Mouse (Mus musculus) forebrain, embryonic 12.5 days (tissue): ENCODE data around the gene Cux1. TPM values are rescaled to one million over a fixed set of nuclear protein-coding genes. Genes with fewer than 3 reads are reported as not detected.
"Not testable (repeated sequence)": the region's sequence is repeated elsewhere in the genome, so short reads cannot be mapped to it uniquely, and the experiment has no call there.

Source experiments
- ATAC-seq: fragments of 200-750 bp; cut with Nextera tagmentation; 2 replicates; pipeline ENCODE4 v1.8.0; 2017; ENCODE audit warnings: moderate TSS enrichment; ENCODE audit not compliant: low FRiP score
- H3K27ac ChIP-seq: fragments of 300-500 bp; sonication (generic); 2 replicates; pipeline ENCODE4 v1.5.1; 2016; ENCODE audit warnings: mild to moderate bottlenecking
- H3K27me3 ChIP-seq: fragments of 300-500 bp; sonication (generic); 2 replicates; pipeline ENCODE4 v1.6.1; 2016; ENCODE audit warnings: mild to moderate bottlenecking
- H3K36me3 ChIP-seq: fragments of 300-500 bp; sonication (generic); replicated peaks from 2 replicates; pipeline ENCODE4 v1.6.1; 2016; ENCODE audit warnings: mild to moderate bottlenecking
- H3K4me1 ChIP-seq: fragments of 300-500 bp; sonication (generic); 2 replicates; pipeline ENCODE4 v1.6.1; 2016
- H3K4me2 ChIP-seq: fragments of 300-500 bp; sonication (generic); 2 replicates; pipeline ENCODE4 v1.6.1; 2016; ENCODE audit warnings: mild to moderate bottlenecking, moderate library complexity
- H3K4me3 ChIP-seq: fragments of 300-500 bp; sonication (generic); replicated peaks from 2 replicates; pipeline ENCODE4 v1.5.1; 2016; ENCODE audit warnings: mild to moderate bottlenecking
- H3K9ac ChIP-seq: fragments of 300-500 bp; sonication (generic); 2 replicates; pipeline ENCODE4 v1.6.1; 2016; ENCODE audit warnings: mild to moderate bottlenecking
- H3K9me3 ChIP-seq: fragments of 300-500 bp; sonication (generic); 2 replicates; pipeline ENCODE4 v1.6.1; 2016
- WGBS: fragments of 180-500 bp; shearing (Covaris S2); methylation state at CpG from one replicate; pipeline ENCODE4 v1.1.7; 2016; 5-methylcytosine and 5-hydroxymethylcytosine counted together
- polyA plus RNA-seq: library from polyadenylated mRNA; unstranded; fragments of >200 nt; fragmentation: Nextera tagmentation; extraction: Ambion mirVana; gene quantifications from 2 replicates; pipeline ENCODE4 v1.2.1, GENCODE M21; 2016

Cux1 gene
- polyA plus RNA-seq, 1 experiment from 2014 or later = 157 TPM

DNA sequence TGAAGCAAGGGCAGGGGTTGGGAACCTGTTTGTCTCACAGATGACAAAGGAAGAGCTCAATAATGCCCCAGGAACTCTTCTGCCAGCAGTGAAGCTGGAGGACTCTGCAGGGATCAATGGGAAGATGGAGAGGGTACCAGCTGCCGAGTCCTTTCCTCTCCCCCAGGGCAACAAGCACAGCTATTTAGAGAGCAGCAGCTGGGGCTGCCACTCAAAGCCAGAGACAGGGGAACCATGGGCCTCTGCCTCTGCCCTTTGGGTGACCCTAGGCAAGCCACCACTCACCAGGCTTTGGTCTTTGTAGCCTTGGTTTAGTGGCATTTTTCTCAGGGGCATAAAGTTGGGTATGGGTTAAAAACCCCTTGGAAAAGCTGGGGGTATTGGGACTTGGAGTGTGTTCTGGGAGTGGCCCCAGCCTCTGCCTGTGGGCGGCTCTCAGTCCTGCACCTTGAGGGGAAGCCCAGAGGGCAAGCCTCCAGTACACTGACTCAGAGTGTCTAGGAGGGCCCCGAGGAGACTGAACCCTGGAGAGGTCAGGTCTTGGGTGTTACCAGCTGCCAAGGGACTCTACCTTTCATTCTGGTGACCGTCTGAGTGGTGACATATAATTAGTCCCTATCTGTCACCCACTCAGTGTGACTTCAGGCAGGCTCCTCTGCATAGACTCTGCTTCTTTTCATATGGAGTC lies 336.8 kb downstream of the Cux1 start:
- ATAC-seq = no peak
- Histone ChIP-seq H3K9me3 (no peaks in the 10 kb centered on the region), H3K27me3 (peaks cover 8% of the 10 kb centered on the region; the same call in 1 of the 2 replicates), H3K9ac (no peak overlapping the region), H3K4me2 (no peak overlapping the region), H3K4me3 (no peak overlapping the region), H3K36me3 (peaks cover 48% of the 10 kb centered on the region), H3K27ac (no peak overlapping the region), H3K4me1 (peaks cover 7% of the 10 kb centered on the region)
- WGBS = 75% methylated on average over 4 of the region's 4 CpGs

DNA sequence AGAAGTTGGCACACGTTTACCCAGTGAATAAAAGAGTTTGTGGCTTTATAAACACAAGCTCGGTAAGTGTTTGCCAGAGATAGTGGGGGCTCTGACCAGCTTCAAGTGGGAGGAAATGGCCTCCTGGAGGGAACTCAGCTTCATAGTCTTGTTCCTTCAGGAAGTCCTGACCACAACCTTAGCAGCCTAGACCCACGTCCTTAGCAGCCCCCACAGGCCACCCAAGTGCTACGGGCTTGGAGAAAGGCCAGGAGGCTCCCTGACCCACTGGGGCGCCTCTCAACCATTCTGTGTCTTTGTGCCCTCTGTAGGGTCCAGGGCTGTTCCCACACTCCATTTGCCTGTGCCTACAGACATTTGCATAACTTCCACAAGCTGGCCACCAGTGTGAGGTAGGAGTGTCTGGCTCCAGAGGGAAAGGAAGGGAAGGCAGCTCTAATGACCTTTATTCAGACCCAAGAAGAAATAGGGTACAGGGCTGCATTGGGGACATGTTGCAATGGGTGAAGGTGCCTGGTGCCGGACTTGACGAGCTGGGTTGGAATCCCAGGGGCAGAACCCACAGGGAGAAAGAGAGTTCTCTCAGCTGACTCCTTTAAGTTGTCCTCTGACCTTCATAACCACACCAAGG lies 340.9 kb downstream of the Cux1 start:
- no peaks in the 10 kb centered on the region for H3K4me1 ChIP-seq
- no peak for ATAC-seq
- no peak overlapping the region for H3K9ac ChIP-seq
- no peak overlapping the region for H3K4me3 ChIP-seq
- no peaks in the 10 kb centered on the region for H3K27me3 ChIP-seq
- no peak overlapping the region for H3K4me2 ChIP-seq
- peaks cover 74% of the 10 kb centered on the region for H3K36me3 ChIP-seq
- no peaks in the 10 kb centered on the region for H3K9me3 ChIP-seq
- H3K27ac ChIP-seq = no peak overlapping the region
- WGBS = 85% methylated on average over 7 of the region's 7 CpGs

GRCm38 (mm10) chr5:136218585-136218984 lies 348.7 kb downstream of the Cux1 start:
- H3K4me3 ChIP-seq = no peak overlapping the region
- no peak overlapping the region for H3K9ac ChIP-seq
- H3K4me2 ChIP-seq = no peak overlapping the region
- no peaks in the 10 kb centered on the region for H3K27me3 ChIP-seq
- no peaks in the 10 kb centered on the region for H3K4me1 ChIP-seq
- WGBS = 81% methylated on average over 12 of the region's 12 CpGs
- ATAC-seq = no peak
- H3K36me3 ChIP-seq = peaks cover 34% of the 10 kb centered on the region
- H3K27ac ChIP-seq = no peak overlapping the region
- 0 out of 2 replicates have a peak, but pooled peaks cover 10% of the 10 kb centered on the region for H3K9me3 ChIP-seq

- Histone ChIP-seq H3K36me3 (peaks cover 28% of the 10 kb centered on the region), H3K4me1 (no peaks in the 10 kb centered on the region), H3K9ac (no peak overlapping the region), H3K4me3 (no peak overlapping the region), H3K27me3 (no peaks in the 10 kb centered on the region), H3K4me2 (no peak overlapping the region), H3K9me3 (0 out of 2 replicates have a peak, but pooled peaks cover 10% of the 10 kb centered on the region), H3K27ac (no peak overlapping the region)
- ATAC-seq = no peak
- WGBS = 77% methylated on average over 4 of the region's 4 CpGs
These were observed 349.3 kb downstream of the Cux1 start for GRCm38 (mm10) chr5:136217932-136218381.

DNA sequence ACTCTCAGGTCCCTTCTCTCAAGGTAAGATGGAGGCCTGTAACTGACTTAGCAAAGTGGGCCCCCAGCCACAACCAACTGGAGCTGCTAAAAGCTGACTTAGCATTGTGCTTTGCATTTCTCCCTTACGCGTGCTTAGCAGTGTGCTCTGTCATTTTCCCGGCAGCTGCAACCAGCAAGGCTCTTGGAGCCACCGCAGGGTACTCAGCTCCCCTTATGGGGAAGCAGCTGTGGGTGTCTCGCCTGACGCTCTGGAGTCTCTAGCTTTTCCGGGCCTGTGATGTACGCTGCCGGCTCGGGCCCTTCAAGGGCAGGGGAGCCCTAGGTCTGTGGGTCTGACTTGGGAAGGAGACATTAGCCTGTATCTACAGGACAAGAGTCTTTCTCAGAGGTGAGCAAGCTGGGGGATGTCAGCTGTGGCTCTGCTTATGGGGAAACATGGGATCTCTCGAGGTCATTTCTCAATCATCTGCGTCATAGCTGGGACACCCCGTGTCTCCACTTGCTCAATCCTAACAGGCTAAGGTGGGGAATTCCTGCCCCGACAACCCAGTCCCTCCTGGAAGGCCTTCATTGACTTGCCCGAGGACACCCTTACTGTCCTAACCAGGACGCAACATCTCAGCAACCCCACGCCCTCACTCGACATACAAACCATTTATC lies 350.2 kb downstream of the Cux1 start:
- no peak for ATAC-seq
- WGBS = 89% methylated on average over 18 of the region's 18 CpGs
- no peak overlapping the region for H3K4me3 ChIP-seq

GRCm38 (mm10) chr5:136215958-136216357 lies 351.3 kb downstream of the Cux1 start:
- 0 out of 2 replicates have a peak, but pooled peaks cover 10% of the 10 kb centered on the region for H3K9me3 ChIP-seq
- no peak overlapping the region for H3K9ac ChIP-seq
- WGBS = 76% methylated on average over 5 of the region's 5 CpGs
- H3K4me1 ChIP-seq = no peaks in the 10 kb centered on the region
- H3K4me3 ChIP-seq = no peak overlapping the region
- H3K27ac ChIP-seq = no peak overlapping the region
- H3K27me3 ChIP-seq = no peaks in the 10 kb centered on the region
- peaks cover 16% of the 10 kb centered on the region for H3K36me3 ChIP-seq
- no peak overlapping the region for H3K4me2 ChIP-seq
- no peak for ATAC-seq

More for the DNA sequence above, 350.2 kb downstream of the Cux1 start:
- peaks cover 28% of the 10 kb centered on the region for H3K36me3 ChIP-seq
- no peak overlapping the region for H3K4me2 ChIP-seq
- H3K9ac ChIP-seq = no peak overlapping the region
- no peaks in the 10 kb centered on the region for H3K27me3 ChIP-seq
- H3K4me1 ChIP-seq = no peaks in the 10 kb centered on the region
- 0 out of 2 replicates have a peak, but pooled peaks cover 10% of the 10 kb centered on the region for H3K9me3 ChIP-seq
- H3K27ac ChIP-seq = no peak overlapping the region

GRCm38 (mm10) chr5:136215211-136215610 lies 352.1 kb downstream of the Cux1 start:
- Histone ChIP-seq H3K4me2 (no peak overlapping the region), H3K9ac (no peak overlapping the region), H3K4me1 (no peaks in the 10 kb centered on the region), H3K4me3 (no peak overlapping the region), H3K27me3 (no peaks in the 10 kb centered on the region), H3K9me3 (0 out of 2 replicates have a peak, but pooled peaks cover 10% of the 10 kb centered on the region), H3K27ac (no peak overlapping the region), H3K36me3 (peaks cover 11% of the 10 kb centered on the region)
- 91% methylated on average over 3 of the region's 3 CpGs for WGBS
- ATAC-seq = no peak

DNA sequence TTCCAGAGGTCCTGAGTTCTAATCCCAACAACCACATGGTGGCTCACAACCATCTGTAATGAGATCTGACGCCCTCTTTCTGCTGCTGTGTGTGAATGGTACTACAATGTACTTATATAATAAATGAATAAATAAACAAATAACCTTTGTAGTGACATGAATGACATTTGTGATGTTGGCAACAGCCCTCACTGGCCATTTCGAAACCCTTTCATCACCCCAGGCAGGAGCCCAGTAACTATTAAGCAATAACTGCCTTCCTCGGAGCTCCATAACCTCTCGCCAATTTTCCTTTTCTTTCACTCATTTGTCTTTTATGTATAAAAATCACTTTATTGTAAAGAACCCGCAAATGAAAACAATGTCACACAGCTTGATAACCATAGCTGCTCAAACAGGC lies 353.6 kb downstream of the Cux1 start:
- no peaks in the 10 kb centered on the region for H3K4me1 ChIP-seq
- no peak overlapping the region for H3K9ac ChIP-seq
- ATAC-seq = no peak
- H3K27me3 ChIP-seq = no peaks in the 10 kb centered on the region
- no peak overlapping the region for H3K27ac ChIP-seq
- H3K4me3 ChIP-seq = no peak overlapping the region
- H3K4me2 ChIP-seq = no peak overlapping the region
- H3K36me3 ChIP-seq = peaks cover 8% of the 10 kb centered on the region
- H3K9me3 ChIP-seq = 0 out of 2 replicates have a peak, but pooled peaks cover 10% of the 10 kb centered on the region
- WGBS = 85% methylated on average over 5 of the region's 5 CpGs

DNA sequence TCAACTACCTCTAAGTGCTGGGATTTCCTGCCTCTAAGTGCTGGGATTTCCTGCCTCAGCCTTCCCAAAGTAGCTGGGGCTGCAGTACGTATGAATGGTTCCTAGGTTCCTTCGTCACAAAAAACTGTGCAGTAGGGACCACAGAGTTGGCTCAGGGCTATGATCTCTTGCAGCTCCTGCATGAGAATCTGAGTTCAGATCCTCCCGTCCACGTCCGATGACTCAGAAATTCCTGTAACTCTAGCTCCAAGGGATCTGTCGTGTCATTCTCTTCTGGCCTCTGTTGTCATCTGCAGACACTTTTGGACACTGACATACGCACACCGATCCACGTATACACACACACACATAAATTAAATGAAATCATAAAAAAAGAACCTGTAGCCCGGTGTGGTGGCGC lies 354.6 kb downstream of the Cux1 start:
- H3K4me1 ChIP-seq = no peaks in the 10 kb centered on the region
- no peak overlapping the region for H3K4me3 ChIP-seq
- no peak overlapping the region for H3K4me2 ChIP-seq
- H3K9me3 ChIP-seq = 0 out of 2 replicates have a peak, but pooled peaks cover 10% of the 10 kb centered on the region
- H3K27ac ChIP-seq = no peak overlapping the region
- no peaks in the 10 kb centered on the region for H3K27me3 ChIP-seq
- WGBS = 94% methylated on average over 11 of the region's 11 CpGs
- no peak overlapping the region for H3K9ac ChIP-seq
- H3K36me3 ChIP-seq = no peaks in the 10 kb centered on the region
- ATAC-seq = no peak

DNA sequence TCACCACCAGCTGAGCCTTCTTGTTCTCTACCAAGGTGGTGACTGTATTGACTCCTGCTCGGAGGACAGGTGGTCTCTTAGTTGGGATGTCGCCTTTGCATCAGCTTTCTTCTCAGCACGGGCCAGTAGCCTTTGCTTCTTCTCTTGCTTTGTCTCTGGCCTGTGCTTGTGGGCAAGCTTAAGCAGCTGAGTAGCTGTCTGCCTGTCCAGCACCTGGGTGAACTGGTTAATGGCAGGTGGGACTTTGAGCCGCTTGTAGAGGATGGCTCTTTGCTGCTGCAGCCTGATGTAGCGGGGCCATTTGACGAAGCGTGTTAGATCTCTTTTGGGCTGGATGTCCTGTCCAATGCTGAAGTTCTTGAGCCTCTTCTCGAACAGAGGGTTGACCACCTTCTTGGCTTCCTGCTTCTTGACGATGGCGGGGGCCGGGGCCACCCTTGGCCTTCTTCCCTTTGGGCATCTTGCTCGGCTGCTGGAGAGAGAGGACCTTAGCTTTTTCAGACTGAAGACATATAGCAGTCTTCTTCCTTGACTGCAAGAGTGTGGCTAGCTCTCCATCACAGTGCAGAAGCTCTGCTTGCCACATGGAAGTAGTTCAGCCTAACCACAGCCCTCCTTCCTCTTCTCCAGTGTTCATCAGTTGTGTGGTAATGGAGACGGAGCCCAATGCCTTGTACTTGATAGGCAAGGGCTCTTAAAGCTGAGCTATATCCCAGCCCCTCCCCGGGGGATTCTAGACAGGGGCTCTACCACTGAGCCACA lies 355.8 kb downstream of the Cux1 start:
- ATAC-seq, H3K9ac ChIP-seq, H3K36me3 ChIP-seq, H3K4me2 ChIP-seq, H3K27me3 ChIP-seq, H3K9me3 ChIP-seq, H3K4me1 ChIP-seq, H3K27ac ChIP-seq, H3K4me3 ChIP-seq: not testable (repeated sequence)
- 90% methylated on average over 14 of the region's 14 CpGs for whole genome bisulfite sequencing

DNA sequence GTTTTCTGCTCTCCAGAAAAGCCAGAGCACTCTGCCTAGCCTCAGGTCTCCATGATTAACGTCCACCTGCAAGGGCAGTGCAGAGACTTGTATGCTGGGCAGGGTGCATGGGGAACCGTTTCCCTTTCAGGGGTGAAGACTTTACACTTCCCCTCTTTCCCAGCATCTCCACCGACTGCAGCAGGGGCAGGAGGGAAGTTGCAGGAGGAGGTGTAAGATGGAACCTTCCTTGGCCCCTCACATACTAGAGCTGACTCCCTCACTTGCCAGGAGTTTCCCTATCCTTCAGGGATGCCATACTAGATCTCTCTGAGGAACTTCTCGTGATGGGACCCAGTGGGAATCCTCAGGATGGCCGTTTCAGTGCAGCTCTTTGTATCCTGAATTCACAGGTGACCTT lies 356.7 kb downstream of the Cux1 start:
- 77% methylated on average over 5 of the region's 5 CpGs for WGBS
- no peaks in the 10 kb centered on the region for H3K4me1 ChIP-seq

DNA sequence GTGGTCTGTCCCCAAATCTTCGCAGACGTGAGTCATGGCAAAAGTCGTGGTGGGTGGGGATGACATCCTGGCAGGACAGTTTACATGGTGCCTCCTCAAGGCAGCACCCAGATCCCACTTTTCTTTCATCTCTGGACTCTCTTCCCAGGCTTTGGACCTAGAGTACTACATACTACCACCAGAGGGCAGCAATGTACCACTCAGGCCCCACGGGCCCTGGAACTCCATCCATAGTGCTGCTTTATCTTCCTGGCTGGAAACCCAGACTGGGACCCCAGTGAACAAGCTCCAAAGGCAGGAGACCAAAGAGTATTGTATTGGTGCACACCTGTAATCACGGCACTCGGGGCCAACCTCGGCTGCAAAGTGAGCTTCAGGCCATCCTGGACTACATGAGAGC lies 365.5 kb downstream of the Cux1 start:
- Histone ChIP-seq H3K27me3 (no peaks in the 10 kb centered on the region), H3K4me2 (no peak overlapping the region), H3K4me1 (peaks cover 17% of the 10 kb centered on the region), H3K27ac (no peak overlapping the region), H3K9ac (no peak overlapping the region), H3K4me3 (no peak overlapping the region), H3K36me3 (peaks cover 4% of the 10 kb centered on the region), H3K9me3 (no peaks in the 10 kb centered on the region)
- WGBS = 30% methylated on average over 7 of the region's 7 CpGs
- ATAC-seq = peak; percentile 49; the same call in 1 of the 2 replicates

More for the DNA sequence above, 356.7 kb downstream of the Cux1 start:
- Histone ChIP-seq H3K36me3 (no peaks in the 10 kb centered on the region), H3K4me2 (no peak overlapping the region), H3K4me3 (no peak overlapping the region), H3K9me3 (0 out of 2 replicates have a peak, but pooled peaks cover 4% of the 10 kb centered on the region), H3K27me3 (no peaks in the 10 kb centered on the region), H3K9ac (no peak overlapping the region), H3K27ac (no peak overlapping the region)
- no peak for ATAC-seq
